Mouse (Mus musculus) neural tube, embryonic 11.5 days (tissue): Measurements from ENCODE around the gene Ammecr1. TPM values are rescaled to one million over a fixed set of nuclear protein-coding genes. Genes with fewer than 3 reads are reported as not detected.

Experiments used
- ATAC-seq: fragments of 200-750 bp; cut with Nextera tagmentation; 2 replicates; pipeline ENCODE4 v1.8.0; 2017; ENCODE audit warnings: moderate number of reproducible peaks, mild to moderate bottlenecking, moderate TSS enrichment, moderate library complexity; ENCODE audit not compliant: insufficient read depth, low FRiP score, low TSS enrichment
- DNase-seq: peaks from one replicate; pipeline ENCODE4 v3.0.0-alpha.2; 2015; ENCODE audit warnings: low spot score
- H3K27ac ChIP-seq: fragments of 300-500 bp; sonication (generic); 2 replicates; pipeline ENCODE4 v1.5.1; 2014; ENCODE audit warnings: low read depth, mild to moderate bottlenecking, low read length
- H3K27me3 ChIP-seq: fragments of 300-500 bp; sonication (generic); 2 replicates; pipeline ENCODE4 v1.6.1; 2014; ENCODE audit warnings: mild to moderate bottlenecking, low read length, mixed read lengths; ENCODE audit not compliant: control insufficient read depth, insufficient read depth
- H3K36me3 ChIP-seq: fragments of 300-500 bp; sonication (generic); 2 replicates; pipeline ENCODE4 v1.6.1; 2014; ENCODE audit warnings: mild to moderate bottlenecking, low read length, moderate library complexity, mixed read lengths; ENCODE audit not compliant: control insufficient read depth, insufficient read depth
- H3K4me1 ChIP-seq: fragments of 300-500 bp; sonication (generic); 2 replicates; pipeline ENCODE4 v1.6.1; 2014; ENCODE audit warnings: low read length, mixed read lengths; ENCODE audit not compliant: control insufficient read depth, insufficient read depth
- H3K4me2 ChIP-seq: fragments of 300-500 bp; sonication (generic); 2 replicates; pipeline ENCODE4 v1.6.1; 2014; ENCODE audit warnings: low read depth, mild to moderate bottlenecking, moderate library complexity
- H3K4me3 ChIP-seq: fragments of 300-500 bp; sonication (generic); 2 replicates; pipeline ENCODE4 v1.5.1; 2014; ENCODE audit warnings: low read depth, low read length
- H3K9ac ChIP-seq: fragments of 300-500 bp; sonication (generic); 2 replicates; pipeline ENCODE4 v1.6.1; 2014; ENCODE audit warnings: mild to moderate bottlenecking, low read length
- H3K9me3 ChIP-seq: fragments of 300-500 bp; sonication (generic); 2 replicates; pipeline ENCODE4 v1.6.1; 2016; ENCODE audit warnings: low read length; ENCODE audit not compliant: control insufficient read depth
- WGBS: fragments of 180-500 bp; shearing (Covaris S2); extraction: QIAGEN DNeasy Blood & Tissue Kit; methylation state at CpG from one replicate; pipeline ENCODE4 v1.1.7; 2014; 5-methylcytosine and 5-hydroxymethylcytosine counted together
- microRNA-seq: library from miRNA; unstranded; fragments of <30 nt; microRNA quantifications from one replicate; pipeline ENCODE4, GENCODE M21; 2016
- polyA plus RNA-seq: library from polyadenylated mRNA; unstranded; fragments of >200 nt; fragmentation: Nextera tagmentation; extraction: Ambion mirVana; gene quantifications from 2 replicates; pipeline ENCODE4 v1.2.1, GENCODE M21; 2014

Ammecr1 gene
- polyA plus RNA-seq, 1 experiment from 2014 or later: 12.0 TPM

DNA sequence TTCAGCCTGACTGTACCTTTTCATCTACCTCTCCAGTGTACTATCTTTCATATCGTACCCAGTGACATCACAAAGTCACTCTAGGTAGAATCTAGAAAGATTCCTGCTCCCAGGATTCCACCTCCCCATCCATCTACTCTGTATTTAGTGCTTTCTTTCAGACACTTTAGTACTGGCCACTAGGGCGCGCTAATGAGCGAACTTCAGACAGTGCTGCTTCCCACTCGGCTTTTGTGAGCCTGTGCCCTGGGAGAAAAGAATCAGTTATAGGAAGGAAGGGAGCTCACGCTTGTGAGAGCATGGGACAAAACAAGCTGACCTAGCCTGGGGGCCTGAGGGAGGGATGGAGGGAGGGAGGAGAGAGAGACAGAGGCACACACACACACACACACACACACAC, 153.4 kb downstream of the Ammecr1 start:
- no peak for ATAC-seq
- no peaks in the 10 kb centered on the region for H3K27me3 ChIP-seq
- H3K4me1 ChIP-seq: no peaks in the 10 kb centered on the region
- peak; percentile 55 for DNase-seq
- no peak overlapping the region for H3K9ac ChIP-seq
- H3K4me3 ChIP-seq: no peak overlapping the region
- 21% methylated on average over 6 of the region's 6 CpGs for WGBS
- H3K36me3 ChIP-seq: no peaks in the 10 kb centered on the region
- no peak overlapping the region for H3K4me2 ChIP-seq
- H3K9me3 ChIP-seq: no peaks in the 10 kb centered on the region
- H3K27ac ChIP-seq: no peak overlapping the region

- H3K9ac ChIP-seq: no peak overlapping the region
- H3K4me2 ChIP-seq: no peak overlapping the region
- 44% methylated on average over 9 of the region's 9 CpGs for WGBS
- H3K36me3 ChIP-seq: no peaks in the 10 kb centered on the region
- no peak overlapping the region for H3K4me3 ChIP-seq
- ATAC-seq (no peak), DNase-seq (peak; percentile 43)
- no peaks in the 10 kb centered on the region for H3K27me3 ChIP-seq
- no peaks in the 10 kb centered on the region for H3K9me3 ChIP-seq
- H3K27ac ChIP-seq: no peak overlapping the region
- H3K4me1 ChIP-seq: no peaks in the 10 kb centered on the region
Observed at GRCm38 (mm10) chrX:142808411-142808810, 158.1 kb downstream of the Ammecr1 start.

GRCm38 (mm10) chrX:142806620-142807061, 159.9 kb downstream of the Ammecr1 start:
- WGBS: 54% methylated on average over 10 of the region's 10 CpGs
- no peak overlapping the region for H3K4me2 ChIP-seq
- no peak overlapping the region for H3K4me3 ChIP-seq
- no peaks in the 10 kb centered on the region for H3K9me3 ChIP-seq
- H3K36me3 ChIP-seq: no peaks in the 10 kb centered on the region
- DNase-seq: no peak
- no peaks in the 10 kb centered on the region for H3K27me3 ChIP-seq
- H3K4me1 ChIP-seq: no peaks in the 10 kb centered on the region
- no peak overlapping the region for H3K27ac ChIP-seq
- H3K9ac ChIP-seq: no peak overlapping the region
- ATAC-seq: no peak

DNA sequence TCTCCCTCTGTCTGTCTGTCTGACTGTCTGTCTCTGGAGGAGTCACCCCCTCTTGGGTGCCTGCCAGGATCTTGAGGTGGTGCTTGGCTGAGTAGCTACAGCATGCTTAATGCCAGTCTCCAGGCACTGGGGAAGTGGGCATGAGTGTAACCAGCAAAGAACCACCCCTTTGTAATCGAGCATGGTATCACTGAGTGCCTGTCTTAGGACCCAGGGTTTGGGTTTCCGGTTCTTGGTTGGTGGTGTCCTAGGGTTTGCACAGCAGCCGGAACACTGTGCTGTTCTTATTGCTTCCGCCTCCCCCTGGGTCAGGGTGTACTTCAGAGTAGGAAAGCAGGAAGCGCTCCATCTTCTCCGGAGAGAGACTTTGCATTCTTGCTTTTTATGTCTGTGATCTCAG, 160.4 kb downstream of the Ammecr1 start:
- H3K27me3 ChIP-seq: no peaks in the 10 kb centered on the region
- WGBS: 77% methylated on average over 6 of the region's 6 CpGs
- H3K27ac ChIP-seq: no peak overlapping the region
- no peak for ATAC-seq
- H3K4me1 ChIP-seq: no peaks in the 10 kb centered on the region
- no peak overlapping the region for H3K4me3 ChIP-seq
- no peaks in the 10 kb centered on the region for H3K36me3 ChIP-seq
- no peak for DNase-seq
- H3K4me2 ChIP-seq: no peak overlapping the region
- no peaks in the 10 kb centered on the region for H3K9me3 ChIP-seq
- no peak overlapping the region for H3K9ac ChIP-seq

DNA sequence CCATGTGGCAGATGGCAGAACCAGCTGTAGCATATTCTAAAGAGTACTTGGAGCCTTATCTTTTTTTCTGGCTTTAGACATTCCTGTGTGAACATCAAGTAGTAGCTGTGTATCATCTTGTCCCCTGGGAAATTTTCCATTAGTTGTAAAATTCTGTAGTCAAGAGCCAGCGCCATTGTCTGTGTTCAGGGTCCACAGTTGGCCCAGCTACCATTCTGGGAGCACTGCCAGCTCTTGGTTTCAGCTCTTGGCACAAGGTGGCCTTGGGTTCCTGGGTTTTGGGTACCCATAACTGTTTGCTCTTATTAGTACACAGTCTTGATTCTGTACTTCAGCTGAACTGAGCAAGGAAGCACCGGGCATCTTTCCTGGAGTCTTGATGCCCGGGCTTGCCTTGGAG, 161.9 kb downstream of the Ammecr1 start:
- DNase-seq: no peak
- Histone ChIP-seq H3K27ac (no peak overlapping the region), H3K9ac (no peak overlapping the region), H3K4me2 (no peak overlapping the region), H3K36me3 (no peaks in the 10 kb centered on the region), H3K4me1 (no peaks in the 10 kb centered on the region), H3K27me3 (no peaks in the 10 kb centered on the region), H3K9me3 (no peaks in the 10 kb centered on the region), H3K4me3 (no peak overlapping the region)
- WGBS: 95% methylated on average over 3 of the region's 3 CpGs
- no peak for ATAC-seq

Small RNA genes within 50 kb of the gene (microRNA-seq; reads per million reads assigned to microRNA genes)
- not detected for gene Gm44351

Other genes starting within 250 kb of the Ammecr1 start
- 0.19 and 0.28 TPM in 2 replicates for gene Rtl9, start 132.9 kb upstream of the Ammecr1 start, polyA plus RNA-seq